Mouse (Mus musculus) spleen, postnatal 36 days (tissue): Measurements from ENCODE around the gene Zfp169.

Source experiments
- DNase-seq, 2 experiments: peaks; one replicate each; pipeline ENCODE4 v3.0.0; 2022; ENCODE audit warnings: low spot score in 2 of 2, mixed read lengths in 1 of 2

Zfp169 gene

DNA sequence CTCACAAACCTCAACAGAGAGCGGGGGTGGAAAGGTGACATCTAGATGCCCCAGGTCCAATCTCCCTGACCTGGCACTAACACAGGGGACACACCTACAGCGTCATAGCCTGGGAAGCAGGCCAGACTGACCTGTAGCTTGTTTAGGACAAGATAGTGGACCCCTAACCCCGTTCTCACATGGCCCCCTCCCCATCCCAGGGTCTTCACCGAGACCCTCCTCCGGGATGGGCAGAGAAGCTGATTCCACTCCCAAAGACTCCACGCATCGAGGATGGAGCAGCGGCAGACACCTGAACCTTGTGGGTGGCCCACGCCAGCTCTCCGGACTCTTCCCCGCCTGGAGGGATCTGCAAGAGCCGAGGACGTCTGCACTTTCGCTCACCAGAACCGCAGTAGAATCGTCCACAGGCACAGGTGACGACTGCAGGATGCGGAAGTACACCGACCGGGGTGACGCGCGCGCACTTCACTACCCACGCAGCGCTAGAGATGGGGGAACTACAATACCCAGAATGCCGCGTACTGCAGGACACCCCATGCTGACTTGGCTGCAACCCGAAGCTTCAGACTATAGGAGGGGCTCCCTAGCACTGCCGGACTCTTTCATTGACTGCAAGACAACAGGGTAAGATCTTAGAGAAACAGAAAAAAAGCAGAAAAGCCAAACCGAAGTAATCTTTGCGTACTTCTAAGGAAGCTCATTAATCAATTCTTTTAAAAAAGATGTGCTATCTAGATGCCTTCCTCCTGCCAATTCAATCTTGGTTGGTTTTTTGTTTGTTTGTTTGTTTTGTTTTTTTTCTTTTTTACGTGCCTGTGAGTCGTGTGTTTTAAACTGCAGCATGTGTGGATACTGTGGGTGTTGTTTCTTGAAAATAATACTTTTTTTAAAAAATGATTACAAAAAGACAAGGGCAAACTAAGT, at the start of gene Zfp169, which contains the start of gene A830005F24Rik:
TSS of gene Zfp169 (minus strand) at position 449 of the 927 bp plus-strand sequence.
TSS of gene A830005F24Rik (plus strand) at position 568 of the 927 bp plus-strand sequence.
- DNase-seq: peak; percentile 91

DNA sequence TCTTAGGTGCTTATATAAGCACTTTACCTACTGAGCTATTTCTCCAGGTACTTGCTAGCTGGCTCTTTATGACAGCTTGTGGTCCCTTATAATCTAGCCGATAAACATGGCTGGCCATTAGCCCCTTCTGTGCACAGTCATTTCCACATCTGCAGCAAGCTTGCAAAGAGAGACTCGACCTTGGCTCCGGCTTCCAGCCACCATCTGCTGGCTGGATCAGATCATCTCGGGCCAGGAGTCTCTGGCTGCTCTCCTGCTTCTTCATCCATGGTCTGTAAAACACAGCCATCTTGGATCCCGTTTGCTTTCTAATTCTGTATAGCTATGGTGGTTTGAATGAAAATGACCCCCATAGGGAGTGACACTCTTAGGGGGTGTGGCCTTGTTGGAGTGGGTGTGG, 49.1 kb upstream of the Zfp169 start:
- no peak for DNase-seq

- DNase-seq: no peak
Measured at GRCm38 (mm10) chr13:48561481-48561880, 48.2 kb upstream of the Zfp169 start.

- no peak for DNase-seq
Measured at GRCm38 (mm10) chr13:48555976-48556375, 42.7 kb upstream of the Zfp169 start.

DNA sequence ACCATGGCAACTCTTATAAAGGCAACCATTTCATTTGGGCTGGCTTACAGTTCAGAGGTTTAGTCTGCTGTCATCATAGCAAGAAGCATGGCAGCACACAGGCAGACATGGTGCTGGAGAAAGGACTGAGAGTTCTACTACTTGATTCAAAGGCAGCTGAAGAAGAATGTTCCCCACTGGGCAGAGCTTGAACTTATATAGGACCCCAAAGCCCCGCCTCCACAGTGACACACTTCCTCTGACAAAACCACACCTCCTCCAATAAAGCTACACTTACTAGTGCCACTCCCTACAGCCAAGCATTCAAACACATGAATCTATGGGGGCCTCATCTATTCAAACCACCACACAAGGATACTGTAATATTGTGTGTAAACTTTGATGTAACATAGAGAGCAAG, 41.3 kb upstream of the Zfp169 start:
- DNase-seq: no peak

GRCm38 (mm10) chr13:48553511-48553910, 40.3 kb upstream of the Zfp169 start:
- no peak for DNase-seq

- peak in 1 of 2 experiments; percentile 21 for DNase-seq
Measured at GRCm38 (mm10) chr13:48552181-48553090, 39.2 kb upstream of the Zfp169 start.

GRCm38 (mm10) chr13:48548296-48548695, 35.0 kb upstream of the Zfp169 start:
- no peak for DNase-seq

DNA sequence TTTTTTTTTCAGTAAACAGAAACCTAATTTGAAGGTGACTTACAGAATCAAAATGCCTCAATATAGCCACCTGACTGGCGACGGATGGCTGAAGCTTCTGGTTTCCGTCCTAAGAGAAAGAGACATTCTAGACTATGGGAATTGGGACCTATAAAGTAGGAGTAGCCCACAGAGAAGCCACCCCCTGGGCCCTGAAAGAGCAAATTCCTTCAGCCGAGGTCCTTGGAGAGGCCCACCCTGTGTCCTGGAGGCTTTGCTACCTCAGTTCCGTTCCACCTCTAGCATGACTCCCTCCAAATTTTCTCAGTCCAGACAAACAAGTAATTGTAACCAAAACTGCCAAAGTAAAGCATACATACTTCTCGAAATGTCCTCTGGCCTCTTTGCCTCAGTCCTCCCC, 34.4 kb upstream of the Zfp169 start:
- DNase-seq: no peak

DNA sequence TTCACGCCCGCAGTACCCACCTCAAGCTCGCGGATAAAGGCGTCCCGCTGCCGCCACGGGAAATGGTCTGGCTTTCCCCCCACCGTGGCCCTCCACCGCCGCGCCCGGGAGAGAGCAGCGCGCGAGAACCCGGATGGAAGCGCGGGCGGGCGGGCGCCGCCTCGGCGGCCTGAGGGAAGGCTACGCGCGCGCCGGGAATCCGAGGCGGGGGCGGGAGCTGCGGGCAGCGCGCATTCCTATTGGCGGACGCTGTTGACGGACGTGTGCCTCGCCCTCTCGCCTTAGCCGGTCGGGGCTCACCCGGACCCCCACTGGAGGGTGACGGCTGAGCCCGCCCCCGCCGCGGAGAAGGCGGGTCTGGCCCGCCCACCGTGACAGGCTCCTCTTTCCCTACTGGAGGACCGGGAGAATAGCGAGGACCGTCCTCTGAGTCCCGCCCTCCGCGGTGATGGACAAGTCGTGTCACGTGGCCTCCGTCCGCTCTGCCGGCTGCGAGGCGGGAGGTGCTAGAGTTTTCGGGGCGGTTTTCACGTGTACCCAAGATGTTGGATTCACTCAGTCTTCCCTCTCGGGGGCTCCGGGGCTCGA, 33.2 kb upstream of the Zfp169 start:
- peak; percentile 100 for DNase-seq

- DNase-seq: peak; percentile 96
Measured at GRCm38 (mm10) chr13:48545476-48546281, 32.4 kb upstream of the Zfp169 start.

GRCm38 (mm10) chr13:48544867-48545266, 31.6 kb upstream of the Zfp169 start:
- DNase-seq: no peak

DNA sequence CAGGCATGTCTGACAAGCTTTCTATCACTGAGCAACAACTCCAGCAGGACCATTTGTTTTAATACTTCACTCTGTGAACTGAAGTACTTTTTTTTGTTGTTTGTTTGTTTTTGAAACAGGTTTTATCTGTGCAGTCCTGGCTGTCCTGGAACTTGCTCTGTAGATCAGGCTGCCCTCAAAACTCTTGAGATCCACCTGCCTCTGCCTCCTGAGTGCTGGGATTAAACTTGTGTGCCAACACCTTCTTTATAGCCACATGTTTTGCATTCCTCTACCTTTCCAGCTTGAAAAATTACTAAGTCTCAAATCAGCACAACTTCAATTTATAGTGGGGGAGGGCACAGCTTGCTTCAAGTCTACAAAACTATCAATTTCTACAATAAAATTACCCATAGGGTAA, 31.1 kb upstream of the Zfp169 start:
- DNase-seq: no peak

DNA sequence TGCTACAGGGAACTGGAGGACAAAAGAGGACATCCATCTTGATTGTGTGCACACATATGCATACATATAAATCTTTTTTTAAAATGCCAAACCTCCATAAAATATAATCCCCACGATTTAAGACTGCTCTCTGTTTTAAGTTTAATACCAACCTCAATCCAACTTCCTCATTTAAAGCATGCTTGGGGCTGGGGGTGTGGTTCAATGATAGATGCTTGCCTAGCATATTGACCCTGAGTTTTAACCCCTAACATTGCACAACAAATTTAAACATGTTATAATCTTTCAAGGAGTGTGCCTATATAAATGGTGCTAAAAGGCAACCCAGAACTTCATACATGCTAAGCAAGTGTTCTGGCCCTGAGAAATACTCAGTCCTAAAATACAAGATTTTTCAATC, 27.2 kb upstream of the Zfp169 start:
- no peak for DNase-seq

- no peak for DNase-seq
Measured at GRCm38 (mm10) chr13:48533441-48533840, 20.2 kb upstream of the Zfp169 start.

GRCm38 (mm10) chr13:48531448-48531847, 18.2 kb upstream of the Zfp169 start:
- no peak for DNase-seq

DNA sequence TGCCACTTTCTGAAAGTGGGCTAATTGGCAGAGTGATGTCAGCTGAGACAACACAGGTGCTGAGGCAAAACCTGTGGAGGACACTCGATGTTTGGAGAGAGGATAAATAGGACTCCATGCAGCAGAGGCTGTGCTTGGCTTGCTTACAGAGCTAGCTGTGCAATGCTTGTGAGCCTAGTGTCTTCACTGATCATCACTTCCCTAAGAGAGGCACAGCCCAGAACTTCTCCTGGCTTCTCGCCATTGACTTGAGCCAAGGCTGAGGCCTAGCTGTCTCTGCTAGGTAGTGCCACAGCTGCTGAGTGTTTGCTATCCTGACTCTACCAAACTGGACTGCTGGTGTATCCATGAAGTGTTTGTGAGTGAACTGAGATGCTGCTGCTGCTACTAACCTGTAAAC, 17.4 kb upstream of the Zfp169 start:
- peak in 1 of 2 experiments; percentile 15 for DNase-seq

- DNase-seq: no peak
Measured at GRCm38 (mm10) chr13:48529028-48529427, 15.8 kb upstream of the Zfp169 start.

DNA sequence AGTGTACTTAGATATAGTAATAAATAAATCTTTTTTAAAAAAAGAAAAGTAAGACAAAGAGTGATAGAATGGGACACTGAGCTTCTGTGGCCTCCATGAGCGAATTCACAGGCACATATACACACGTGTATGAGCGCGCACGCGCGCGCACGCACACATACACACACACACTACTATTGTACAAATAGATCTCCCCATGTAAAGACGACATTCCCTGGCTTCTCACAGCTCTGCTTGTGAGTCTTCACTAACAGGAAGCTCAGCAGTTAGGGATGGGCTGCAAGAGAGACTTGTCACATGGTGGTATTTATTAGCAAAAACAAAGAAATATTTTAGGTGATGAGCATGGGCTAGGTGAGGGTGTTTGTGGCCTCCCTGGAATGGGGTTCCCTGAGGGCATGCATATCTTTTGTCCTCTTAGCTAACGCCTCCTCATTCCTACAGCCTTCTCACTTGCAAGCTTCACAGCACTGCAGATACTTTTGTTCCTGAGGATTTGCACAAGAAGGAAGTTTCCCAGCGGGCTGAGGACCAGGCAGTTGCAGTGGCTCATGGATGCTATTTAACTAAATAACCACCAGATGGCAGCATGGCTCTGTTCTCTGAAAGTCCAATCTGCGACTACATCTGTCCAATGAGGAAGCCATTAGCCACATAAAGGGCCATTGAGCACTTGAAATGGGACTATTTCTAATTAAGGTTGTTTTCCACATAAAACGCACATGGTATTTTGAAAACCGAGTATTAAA, 15.0 kb upstream of the Zfp169 start:
- DNase-seq: peak; percentile 48 to 56

GRCm38 (mm10) chr13:48525745-48526144, 12.5 kb upstream of the Zfp169 start:
- DNase-seq: no peak
